Mouse (Mus musculus): ENCODE measurements around the gene Fxr1.
"Not testable (repeated sequence)": the region's sequence is repeated elsewhere in the genome, so short reads cannot be mapped to it uniquely, and the experiment has no call there.

Fxr1 gene

DNA sequence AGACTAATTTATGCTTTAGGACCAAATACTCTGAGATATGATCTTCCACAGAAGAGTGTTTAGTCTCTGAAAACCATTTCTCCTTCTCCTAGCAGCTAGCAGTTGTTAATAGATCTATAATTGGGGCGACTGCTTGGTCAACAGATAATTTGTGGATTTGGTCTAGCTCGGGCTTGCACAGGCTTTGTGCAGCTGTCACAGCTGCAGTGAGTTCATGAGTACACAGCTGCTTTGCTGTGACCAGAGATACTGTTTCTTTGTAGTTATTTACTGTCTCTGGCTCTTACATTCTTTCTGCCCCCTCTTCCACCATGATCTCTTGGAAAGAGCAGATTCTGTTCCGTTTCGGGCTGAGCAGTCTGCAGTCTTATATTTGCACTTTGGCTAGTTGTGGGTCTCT, 22.2 kb downstream of the Fxr1 start:
- no peak for DNase-seq (ENCODE audit: low read depth, low spot score)

GRCm38 (mm10) chr3:34062352-34062751, 42.6 kb downstream of the Fxr1 start:
- no peak for DNase-seq (ENCODE audit: low read depth, low spot score)

DNA sequence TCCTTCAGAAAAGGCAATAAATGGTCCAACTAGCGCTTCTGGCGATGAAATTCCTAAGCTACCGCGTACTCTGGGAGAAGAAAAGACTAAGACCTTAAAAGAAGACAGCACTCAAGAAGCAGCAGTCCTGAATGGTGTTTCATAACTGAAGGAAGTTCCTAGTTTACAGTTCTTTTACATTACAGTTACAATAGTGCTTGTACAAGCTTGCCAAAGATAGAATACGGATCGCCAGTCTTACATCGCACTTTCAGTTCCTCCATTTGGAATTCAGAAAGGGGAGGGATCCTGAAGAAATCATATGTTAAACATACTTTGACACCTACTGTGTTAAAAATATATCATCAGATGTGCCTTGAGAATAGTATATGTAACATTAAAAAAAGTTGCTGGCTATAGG, 49.2 kb downstream of the Fxr1 start:
- not testable (repeated sequence) for DNase-seq (ENCODE audit: low read depth, low spot score)

DNA sequence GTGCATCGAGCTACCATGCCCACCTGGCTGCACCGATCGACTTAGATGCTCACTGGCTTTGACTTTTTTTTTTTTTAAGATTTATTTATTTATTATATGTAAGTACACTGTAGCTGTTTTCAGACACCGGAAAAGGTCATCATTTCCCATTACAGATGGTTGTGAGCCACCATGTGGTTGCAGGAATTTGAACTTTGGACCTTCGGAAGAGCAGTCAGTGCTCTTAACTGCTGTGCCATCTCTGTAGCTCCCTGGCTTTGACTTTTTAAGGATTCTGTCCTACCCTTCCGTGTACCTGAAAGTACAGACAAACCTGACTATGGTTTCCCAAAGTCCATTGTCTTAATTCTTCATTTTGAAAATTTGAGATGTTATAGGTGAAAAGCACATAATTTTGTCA, 53.0 kb downstream of the Fxr1 start:
- DNase-seq (ENCODE audit: low read depth, low spot score) = no peak

DNA sequence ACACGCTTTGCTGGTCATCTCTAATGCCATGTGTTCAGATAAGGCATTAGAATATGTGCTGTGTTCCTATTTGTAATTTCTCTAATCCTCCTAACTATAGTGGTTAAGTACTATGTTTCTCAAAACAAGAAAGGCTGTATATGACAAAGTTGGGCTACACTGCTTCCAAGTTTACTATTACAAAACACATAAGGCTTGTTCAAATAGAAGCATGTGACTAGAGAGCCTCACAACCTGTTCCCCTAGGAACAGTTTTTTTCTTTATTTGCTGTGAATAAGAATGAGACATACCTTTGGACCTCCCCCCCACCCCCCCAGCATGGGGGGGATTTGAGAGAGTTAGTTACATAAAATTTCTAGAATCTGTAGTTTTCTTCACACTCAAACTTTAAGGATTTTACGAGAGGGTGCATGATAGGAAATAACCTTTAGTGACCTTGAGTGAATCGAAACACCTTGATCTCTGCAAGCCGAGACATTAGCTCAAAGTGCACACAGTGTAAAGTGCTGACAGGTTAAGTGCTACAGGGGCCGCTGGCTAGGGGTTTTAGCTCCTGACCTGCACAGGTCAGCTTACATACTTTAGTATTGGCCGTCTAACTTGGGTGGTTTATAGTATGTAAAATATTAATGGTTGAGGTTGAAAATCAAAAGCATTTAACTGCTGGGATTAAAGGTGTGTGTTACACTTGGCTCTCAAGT, 56.5 kb downstream of the Fxr1 start:
- no peak for DNase-seq (ENCODE audit: low read depth, low spot score)

DNA sequence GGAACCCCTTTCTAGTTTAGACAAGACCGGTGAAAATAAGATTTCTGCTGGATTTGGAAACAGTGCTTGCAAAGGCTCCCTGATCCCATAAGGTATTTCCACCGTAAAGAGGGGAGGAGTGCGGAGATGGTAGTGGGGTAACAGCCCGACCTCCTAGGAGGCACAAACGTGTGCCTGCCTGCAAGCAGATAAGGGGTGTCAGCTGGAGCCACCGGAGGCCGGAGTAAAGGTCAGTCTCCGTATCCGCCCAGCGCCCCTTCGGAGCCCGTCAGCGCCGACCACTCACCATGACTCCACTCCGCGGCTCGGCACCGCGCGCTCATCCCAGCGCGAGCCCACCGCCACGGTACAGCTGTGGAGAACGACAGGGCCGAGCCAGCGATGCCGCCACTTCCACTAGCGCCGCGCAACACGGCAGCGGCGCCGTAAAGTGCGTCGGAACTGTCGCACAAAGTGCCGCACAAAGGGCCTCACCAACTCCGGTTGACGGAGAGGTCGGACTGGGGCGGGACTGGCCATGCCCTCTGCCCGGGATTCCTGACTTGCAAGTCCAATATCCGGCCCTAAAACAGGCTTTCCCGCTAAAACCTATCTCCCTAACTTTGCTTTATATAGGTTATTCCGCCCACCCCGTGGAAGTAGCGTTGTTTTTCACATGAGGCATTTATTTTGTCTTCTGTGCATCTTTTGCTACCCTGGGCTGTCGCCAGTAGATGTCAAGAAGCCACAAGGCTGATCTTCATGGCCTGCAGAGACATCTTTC, 61.3 kb downstream of the Fxr1 start, which contains the start of gene Dnajc19:
TSS of gene Dnajc19 (minus strand) at position 422 of the 763 bp plus-strand sequence.
- DNase-seq (ENCODE audit: low read depth, low spot score) = peak; percentile 93

DNA sequence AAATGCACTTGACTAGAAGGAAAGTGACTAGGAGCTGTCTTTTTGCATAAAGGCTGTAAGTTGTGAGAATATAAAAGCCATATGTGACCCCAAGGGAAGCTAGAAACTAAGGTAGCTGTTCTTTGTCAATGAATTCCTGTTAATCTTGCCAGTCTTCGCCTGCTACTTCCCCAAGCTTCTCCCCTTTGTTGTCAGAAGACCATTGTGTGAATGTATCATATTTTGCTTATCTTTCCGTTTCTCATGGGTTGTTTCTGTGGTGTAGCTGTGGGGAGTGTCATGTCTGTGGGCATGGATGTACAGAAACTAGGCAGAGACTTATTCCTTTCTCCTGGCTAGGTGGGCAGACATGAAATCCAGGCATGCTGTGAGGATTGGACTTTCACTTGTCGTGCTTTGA, 62.2 kb downstream of the Fxr1 start:
- no peak for DNase-seq (ENCODE audit: low read depth, low spot score)

GRCm38 (mm10) chr3:34083655-34084054, 63.9 kb downstream of the Fxr1 start:
- DNase-seq (ENCODE audit: low read depth, low spot score) = no peak

- no peak for DNase-seq (ENCODE audit: low read depth, low spot score)
Measured at GRCm38 (mm10) chr3:34102891-34103290, 83.1 kb downstream of the Fxr1 start.

- DNase-seq (ENCODE audit: low read depth, low spot score) = no peak
Measured at GRCm38 (mm10) chr3:34103902-34104672, 84.3 kb downstream of the Fxr1 start.

DNA sequence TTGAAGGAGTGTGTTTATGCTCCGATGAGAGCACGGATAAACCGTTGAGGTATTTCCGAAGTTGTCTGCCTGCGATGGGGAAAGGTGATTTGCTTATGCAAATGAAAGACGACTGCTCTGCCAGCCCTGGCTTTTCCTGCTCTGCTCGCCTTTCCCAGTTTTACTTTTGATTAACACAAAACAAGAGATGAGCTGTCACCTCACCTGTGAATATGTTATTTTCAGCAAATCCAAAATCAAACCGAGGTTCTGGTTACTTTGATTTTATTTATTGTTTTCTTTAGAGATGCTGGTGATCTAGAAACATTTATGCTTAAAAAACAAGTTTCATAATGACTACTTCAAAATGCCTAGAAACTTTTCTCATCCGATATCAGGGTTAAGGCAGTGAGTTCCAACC, 86.7 kb downstream of the Fxr1 start:
- no peak for DNase-seq (ENCODE audit: low read depth, low spot score)

DNA sequence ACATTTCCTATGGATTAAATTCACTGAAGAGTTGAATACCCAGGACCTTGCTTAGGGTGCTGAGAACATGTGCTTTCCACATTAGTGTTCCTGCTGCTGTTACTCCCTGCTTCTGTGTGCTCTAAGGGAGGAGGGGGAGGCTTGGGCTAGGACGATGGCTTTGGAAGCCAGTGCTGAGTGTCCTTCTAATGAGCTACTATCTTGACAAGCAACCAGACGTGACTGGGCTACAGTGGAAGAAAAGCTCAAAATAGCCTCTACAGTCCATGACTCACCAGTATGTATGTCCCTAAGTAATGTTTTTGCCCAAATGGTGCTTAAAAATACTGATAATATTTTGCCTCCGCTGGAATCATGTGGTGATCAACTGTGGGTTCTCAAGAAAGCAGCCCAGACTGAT, 87.9 kb downstream of the Fxr1 start:
- DNase-seq (ENCODE audit: low read depth, low spot score) = no peak

GRCm38 (mm10) chr3:34111941-34112685, 92.4 kb downstream of the Fxr1 start:
- no peak for DNase-seq (ENCODE audit: low read depth, low spot score)

GRCm38 (mm10) chr3:34115806-34116205, 96.1 kb downstream of the Fxr1 start:
- no peak for DNase-seq (ENCODE audit: low read depth, low spot score)

GRCm38 (mm10) chr3:34119869-34120268, 100.1 kb downstream of the Fxr1 start:
- no peak for DNase-seq (ENCODE audit: low read depth, low spot score)

Data from skeletal muscle tissue, adult 2 months (tissue).